Mouse (Mus musculus): ENCODE measurements around the gene Dthd1. TPM values are rescaled to one million over a fixed set of nuclear protein-coding genes. Genes with fewer than 3 reads are reported as not detected.

Gene Dthd1
- polyA plus RNA-seq, 1 experiment, result not detected

- Histone ChIP-seq H3K4me3 (ENCODE audit: insufficient read depth, low read length) (no peak overlapping the region), H3K4me1 (ENCODE audit: control insufficient read depth, insufficient read depth, low read length) (no peaks in the 10 kb centered on the region), H3K27ac (ENCODE audit: insufficient read depth, low read length) (no peak overlapping the region)
- TF ChIP-seq POLR2A (IDR thresholded peaks at IDR 0.05; ENCODE audit: low read depth, low read length), result no peak
- TF ChIP-seq CTCF (IDR thresholded peaks at IDR 0.05; ENCODE audit: borderline replicate concordance, insufficient read depth, low read length), result no peak
Observed at GRCm38 (mm10) chr5:62792776-62793175, 20.8 kb upstream of the Dthd1 start.

DNA sequence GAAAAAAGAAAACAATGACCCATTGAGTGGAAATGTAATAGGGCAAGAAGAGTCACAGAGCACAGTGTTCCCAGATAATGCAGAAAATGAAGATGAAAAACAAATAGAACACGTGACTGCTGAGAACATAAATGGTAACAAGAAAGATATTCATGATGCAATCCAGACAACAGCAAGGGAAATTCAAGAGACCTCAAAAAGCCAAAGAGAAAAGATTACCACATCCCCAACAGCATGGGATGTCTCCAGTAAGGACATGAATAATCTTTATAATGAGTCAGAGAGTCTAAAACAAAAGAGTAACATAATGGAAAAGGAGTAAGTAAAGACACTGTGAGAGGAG is 420 bp downstream of the Dthd1 start:
- Histone ChIP-seq H3K4me1 (ENCODE audit: control insufficient read depth, insufficient read depth, low read length) (no peaks in the 10 kb centered on the region), H3K4me3 (ENCODE audit: insufficient read depth, low read length) (no peak overlapping the region), H3K27ac (ENCODE audit: insufficient read depth, low read length) (no peak overlapping the region)
- TF ChIP-seq POLR2A (IDR thresholded peaks at IDR 0.05; ENCODE audit: low read depth, low read length), result no peak
- TF ChIP-seq CTCF (IDR thresholded peaks at IDR 0.05; ENCODE audit: borderline replicate concordance, insufficient read depth, low read length), result no peak

DNA sequence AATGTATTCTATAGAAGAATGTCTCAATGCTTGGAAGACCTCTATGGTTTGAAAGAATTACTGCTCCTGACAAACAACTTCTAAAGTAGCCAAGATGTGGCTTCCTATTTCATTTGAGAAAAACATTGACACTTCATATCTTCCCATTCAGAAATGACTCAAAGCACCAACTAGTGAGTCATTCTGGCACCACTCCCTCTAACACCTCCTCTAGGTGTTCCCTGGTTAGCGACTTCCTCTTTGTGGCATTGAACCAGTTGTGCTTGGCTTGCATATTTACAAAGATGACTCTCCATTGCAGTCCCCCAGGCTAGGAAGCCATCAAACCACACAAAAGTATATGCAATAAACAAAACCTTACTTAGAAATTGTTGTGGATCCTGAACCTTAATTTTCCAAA is 2.1 kb downstream of the Dthd1 start:
- TF ChIP-seq POLR2A (IDR thresholded peaks at IDR 0.05; ENCODE audit: low read depth, low read length), result no peak
- TF ChIP-seq CTCF (IDR thresholded peaks at IDR 0.05; ENCODE audit: borderline replicate concordance, insufficient read depth, low read length), result no peak
- Histone ChIP-seq H3K4me3 (ENCODE audit: insufficient read depth, low read length) (no peak overlapping the region), H3K27ac (ENCODE audit: insufficient read depth, low read length) (no peak overlapping the region), H3K4me1 (ENCODE audit: control insufficient read depth, insufficient read depth, low read length) (no peaks in the 10 kb centered on the region)

DNA sequence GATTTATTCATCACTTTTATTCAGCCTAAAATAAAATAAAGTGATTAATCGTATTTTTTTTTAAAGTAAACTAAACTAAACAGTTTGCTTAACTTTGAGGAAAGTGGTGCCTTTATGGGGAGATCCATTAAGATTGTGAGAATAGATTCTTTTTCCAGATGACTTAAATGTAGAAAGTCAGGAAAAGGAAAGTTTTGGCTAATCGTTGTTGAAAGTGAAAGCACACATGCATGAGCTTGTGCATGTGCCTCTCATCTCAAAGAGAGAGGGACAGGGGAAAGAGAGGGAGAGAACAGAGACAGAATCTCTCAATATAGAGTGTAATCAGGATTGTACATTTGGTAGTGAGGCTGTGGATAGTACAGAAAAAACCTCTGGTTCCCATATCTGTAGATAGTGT is 5.9 kb downstream of the Dthd1 start:
- no peaks in the 10 kb centered on the region for H3K4me1 ChIP-seq (ENCODE audit: control insufficient read depth, insufficient read depth, low read length)
- H3K4me3 ChIP-seq (ENCODE audit: insufficient read depth, low read length), result no peak overlapping the region
- no peak overlapping the region for H3K27ac ChIP-seq (ENCODE audit: insufficient read depth, low read length)
- TF ChIP-seq POLR2A (IDR thresholded peaks at IDR 0.05; ENCODE audit: low read depth, low read length) (no peak), CTCF (IDR thresholded peaks at IDR 0.05; ENCODE audit: borderline replicate concordance, insufficient read depth, low read length) (no peak)

DNA sequence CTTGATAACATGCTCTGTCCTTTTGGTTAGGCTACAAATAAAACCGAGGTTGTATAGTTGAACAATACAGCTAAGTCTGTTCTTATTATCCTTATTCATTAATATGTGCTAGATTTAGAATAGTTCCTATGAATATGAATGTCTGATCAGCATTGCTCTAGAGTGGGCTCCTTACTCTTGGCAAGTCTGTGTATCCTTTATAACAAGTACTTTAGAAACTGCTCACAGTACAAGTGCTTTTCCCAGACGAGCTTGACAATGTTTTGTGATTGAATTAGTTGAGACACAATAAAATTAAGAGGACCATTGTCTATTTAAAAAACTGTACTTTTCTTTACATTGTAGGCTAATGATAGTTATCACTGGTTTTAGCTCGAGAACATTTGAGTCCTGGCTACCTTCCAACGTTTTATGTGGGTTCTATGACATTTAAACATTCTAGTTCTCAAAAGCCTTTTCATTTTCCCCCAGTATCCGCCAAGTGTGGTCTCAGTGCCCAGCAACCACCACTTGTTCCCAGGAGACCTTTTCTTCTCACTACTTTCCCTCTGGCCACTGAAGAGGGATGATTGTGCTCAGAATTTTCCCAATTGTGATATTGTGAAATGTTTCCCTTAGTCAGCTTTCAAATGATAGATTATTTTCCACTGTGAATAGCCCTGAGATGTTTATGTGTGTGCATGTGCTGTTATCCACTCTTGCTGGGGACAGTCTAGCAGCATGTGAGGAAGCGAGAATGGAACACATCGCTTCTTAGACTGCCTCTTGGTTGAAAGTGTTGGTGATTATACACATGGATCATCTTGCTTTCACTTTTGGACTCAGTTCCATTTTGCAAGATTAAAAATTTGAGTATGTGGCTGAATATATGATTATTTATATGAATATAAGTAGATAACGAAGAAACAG is 7.0 kb downstream of the Dthd1 start:
- Histone ChIP-seq H3K4me3 (ENCODE audit: insufficient read depth, low read length) (no peak overlapping the region), H3K27ac (ENCODE audit: insufficient read depth, low read length) (no peak overlapping the region), H3K4me1 (ENCODE audit: control insufficient read depth, insufficient read depth, low read length) (no peaks in the 10 kb centered on the region)
- TF ChIP-seq CTCF (IDR thresholded peaks at IDR 0.05; ENCODE audit: borderline replicate concordance, insufficient read depth, low read length) (no peak), POLR2A (IDR thresholded peaks at IDR 0.05; ENCODE audit: low read depth, low read length) (no peak)

DNA sequence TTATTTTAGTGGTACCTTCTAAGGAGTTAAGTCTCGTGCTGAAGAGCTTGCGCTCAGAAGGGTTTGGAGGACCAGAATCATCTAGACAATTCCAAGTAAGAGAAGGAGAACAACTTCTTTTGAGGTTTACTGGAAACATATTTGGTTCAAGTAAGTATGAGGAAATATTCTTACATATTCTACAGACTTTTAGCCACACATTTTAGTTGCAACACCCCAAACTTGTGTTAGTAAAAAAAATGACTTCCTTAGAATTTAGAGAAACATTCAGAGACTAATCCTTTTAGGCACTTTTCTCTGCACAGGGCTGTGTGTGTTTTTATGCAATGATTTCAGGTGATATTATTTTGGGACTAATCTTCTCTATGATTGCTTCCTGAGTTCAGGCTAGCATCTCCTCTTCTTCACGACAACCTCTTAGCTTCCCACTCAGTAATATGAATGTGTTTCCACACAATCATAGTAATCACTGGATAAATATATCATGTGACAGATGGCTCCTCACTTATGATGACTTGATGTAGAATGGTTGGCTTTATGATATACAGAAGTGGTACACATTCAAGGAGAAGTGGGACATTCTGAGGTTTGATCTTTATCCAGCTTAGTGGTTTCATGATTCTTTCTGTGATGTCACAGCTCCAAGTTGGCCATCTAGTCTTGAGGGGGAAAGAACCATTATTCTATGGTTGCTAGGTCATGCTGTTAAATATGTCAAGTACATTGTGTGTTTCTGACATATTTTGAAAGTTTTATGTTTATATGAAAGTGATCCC is 29.5 kb downstream of the Dthd1 start:
- Histone ChIP-seq H3K4me3 (ENCODE audit: insufficient read depth, low read length) (no peak overlapping the region), H3K4me1 (ENCODE audit: control insufficient read depth, insufficient read depth, low read length) (no peaks in the 10 kb centered on the region), H3K27ac (ENCODE audit: insufficient read depth, low read length) (no peak overlapping the region)
- TF ChIP-seq POLR2A (IDR thresholded peaks at IDR 0.05; ENCODE audit: low read depth, low read length), result no peak
- no peak for TF ChIP-seq CTCF (IDR thresholded peaks at IDR 0.05; ENCODE audit: borderline replicate concordance, insufficient read depth, low read length)

DNA sequence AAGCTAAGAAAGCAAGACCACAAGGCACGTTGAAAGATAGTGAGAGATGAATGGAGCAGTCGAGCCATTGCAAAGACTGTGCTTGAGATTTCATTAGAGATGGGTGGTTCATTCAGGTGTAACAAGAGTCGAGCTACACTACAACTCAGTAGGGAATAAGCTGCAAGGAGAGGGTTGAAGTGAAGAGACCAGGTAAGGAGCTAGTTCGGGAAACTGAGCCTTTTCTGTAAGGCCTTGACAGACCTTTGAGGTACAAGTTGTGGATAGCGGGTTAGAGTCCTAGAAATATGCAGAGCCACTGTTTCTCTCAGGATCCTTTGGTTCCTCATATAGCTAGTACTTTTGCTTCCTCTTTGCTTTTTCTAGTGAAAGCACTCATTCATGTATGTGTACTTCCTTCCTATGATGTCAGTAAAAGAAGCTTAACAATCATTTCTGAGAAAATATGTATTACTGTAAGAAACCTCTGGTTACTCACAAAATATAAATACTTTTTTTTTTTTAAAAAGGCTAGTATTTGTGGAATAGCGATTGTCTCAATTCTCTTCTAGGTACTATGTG is 33.0 kb downstream of the Dthd1 start:
- Histone ChIP-seq H3K4me1 (ENCODE audit: control insufficient read depth, insufficient read depth, low read length) (no peaks in the 10 kb centered on the region), H3K27ac (ENCODE audit: insufficient read depth, low read length) (no peak overlapping the region), H3K4me3 (ENCODE audit: insufficient read depth, low read length) (no peak overlapping the region)
- TF ChIP-seq POLR2A (IDR thresholded peaks at IDR 0.05; ENCODE audit: low read depth, low read length) (no peak), CTCF (IDR thresholded peaks at IDR 0.05; ENCODE audit: borderline replicate concordance, insufficient read depth, low read length) (no peak)

GRCm38 (mm10) chr5:62851337-62851736 is 37.7 kb downstream of the Dthd1 start:
- H3K4me1 ChIP-seq (ENCODE audit: control insufficient read depth, insufficient read depth, low read length), result no peaks in the 10 kb centered on the region
- no peak overlapping the region for H3K27ac ChIP-seq (ENCODE audit: insufficient read depth, low read length)
- no peak overlapping the region for H3K4me3 ChIP-seq (ENCODE audit: insufficient read depth, low read length)
- TF ChIP-seq CTCF (IDR thresholded peaks at IDR 0.05; ENCODE audit: borderline replicate concordance, insufficient read depth, low read length) (no peak), POLR2A (IDR thresholded peaks at IDR 0.05; ENCODE audit: low read depth, low read length) (no peak)

- Histone ChIP-seq H3K27ac (ENCODE audit: insufficient read depth, low read length) (no peak overlapping the region), H3K4me1 (ENCODE audit: control insufficient read depth, insufficient read depth, low read length) (no peaks in the 10 kb centered on the region)
- TF ChIP-seq CTCF (IDR thresholded peaks at IDR 0.05; ENCODE audit: borderline replicate concordance, insufficient read depth, low read length), result no peak
- no peak for TF ChIP-seq POLR2A (IDR thresholded peaks at IDR 0.05; ENCODE audit: low read depth, low read length)
Observed at GRCm38 (mm10) chr5:62854361-62854844, 40.8 kb downstream of the Dthd1 start.

More at GRCm38 (mm10) chr5:62854361-62854844, 40.8 kb downstream of the Dthd1 start:
- no peak overlapping the region for H3K4me3 ChIP-seq (ENCODE audit: insufficient read depth, low read length)

Measured in embryonic fibroblast, embryonic 13.5 days (primary cell).